Mouse (Mus musculus): ENCODE measurements around the gene Kctd10. TPM values are rescaled to one million over a fixed set of nuclear protein-coding genes. Genes with fewer than 3 reads are reported as not detected.

The Kctd10 gene
- polyA plus RNA-seq, 1 experiment from 2014 or later = 116 TPM

- H3K9ac ChIP-seq (ENCODE audit: low read length) = no peak overlapping the region
- WGBS = 86% methylated on average over 9 of the region's 9 CpGs
Observed at GRCm38 (mm10) chr5:114373581-114373980, 6.7 kb downstream of the Kctd10 start.

DNA sequence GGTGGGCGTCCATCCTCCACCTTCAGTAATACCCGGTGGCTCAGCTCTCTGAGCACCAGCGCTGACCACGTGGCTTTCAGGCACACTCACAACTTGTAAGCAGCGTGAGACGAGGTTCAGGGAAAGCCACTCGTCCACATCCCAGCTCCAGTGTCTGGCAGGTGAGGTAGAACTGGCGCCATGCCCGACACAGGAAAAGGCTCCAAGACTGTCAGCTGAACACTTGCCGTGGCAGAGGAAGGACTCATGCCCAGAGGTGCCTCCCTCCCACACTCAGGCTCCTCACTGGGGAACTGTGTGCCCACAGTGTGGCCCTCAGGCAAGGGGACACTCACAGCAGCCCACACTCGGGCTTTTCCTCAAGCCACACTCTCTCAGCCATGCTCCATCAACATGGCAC, 7.1 kb downstream of the Kctd10 start:
- H3K4me1 ChIP-seq (replicated peaks; ENCODE audit: control insufficient read depth, insufficient read depth, low read length) = peaks cover 77% of the 10 kb centered on the region
- H3K27me3 ChIP-seq (replicated peaks; ENCODE audit: control insufficient read depth, insufficient read depth, low read length) = no peaks in the 10 kb centered on the region
- DNase-seq (ENCODE audit: low spot score) (no peak), ATAC-seq (replicated peaks; ENCODE audit: low FRiP score, low TSS enrichment, low read depth) (no peak)
- H3K4me3 ChIP-seq (ENCODE audit: low read depth, low read length) = no peak overlapping the region
- no peak overlapping the region for H3K4me2 ChIP-seq (ENCODE audit: low read length)
- 68% methylated on average over 11 of the region's 11 CpGs for WGBS
- peaks cover 63% of the 10 kb centered on the region for H3K36me3 ChIP-seq (ENCODE audit: control insufficient read depth, insufficient read depth, low read length)
- no peaks in the 10 kb centered on the region for H3K9me3 ChIP-seq (ENCODE audit: control insufficient read depth, low read length)
- peak overlapping the region; percentile 93 for H3K27ac ChIP-seq (ENCODE audit: low read depth)
- H3K9ac ChIP-seq (ENCODE audit: low read length) = no peak overlapping the region

More at GRCm38 (mm10) chr5:114373581-114373980, 6.7 kb downstream of the Kctd10 start:
- Histone ChIP-seq H3K27me3 (replicated peaks; ENCODE audit: control insufficient read depth, insufficient read depth, low read length) (no peaks in the 10 kb centered on the region), H3K4me1 (replicated peaks; ENCODE audit: control insufficient read depth, insufficient read depth, low read length) (peaks cover 81% of the 10 kb centered on the region), H3K4me2 (ENCODE audit: low read length) (no peak overlapping the region), H3K27ac (ENCODE audit: low read depth) (no peak overlapping the region; the same call in 1 of the 2 replicates), H3K4me3 (ENCODE audit: low read depth, low read length) (no peak overlapping the region), H3K36me3 (ENCODE audit: control insufficient read depth, insufficient read depth, low read length) (peaks cover 59% of the 10 kb centered on the region), H3K9me3 (ENCODE audit: control insufficient read depth, low read length) (no peaks in the 10 kb centered on the region)
- DNase-seq (ENCODE audit: low spot score) (no peak), ATAC-seq (replicated peaks; ENCODE audit: low FRiP score, low TSS enrichment, low read depth) (no peak)

- H3K4me1 ChIP-seq (replicated peaks; ENCODE audit: control insufficient read depth, insufficient read depth, low read length) = peaks cover 71% of the 10 kb centered on the region
- H3K27me3 ChIP-seq (replicated peaks; ENCODE audit: control insufficient read depth, insufficient read depth, low read length) = no peaks in the 10 kb centered on the region
- no peak overlapping the region for H3K4me3 ChIP-seq (ENCODE audit: low read depth, low read length)
- H3K4me2 ChIP-seq (ENCODE audit: low read length) = peak overlapping the region; percentile 16; the same call in 1 of the 2 replicates
- 31% methylated on average over 11 of the region's 11 CpGs for WGBS
- peak overlapping the region; percentile 93 for H3K27ac ChIP-seq (ENCODE audit: low read depth)
- H3K9me3 ChIP-seq (ENCODE audit: control insufficient read depth, low read length) = no peaks in the 10 kb centered on the region
- DNase-seq (ENCODE audit: low spot score) (peak; percentile 61), ATAC-seq (replicated peaks; ENCODE audit: low FRiP score, low TSS enrichment, low read depth) (peak; percentile 34; the same call in 1 of the 2 replicates)
- peaks cover 70% of the 10 kb centered on the region for H3K36me3 ChIP-seq (ENCODE audit: control insufficient read depth, insufficient read depth, low read length)
- no peak overlapping the region for H3K9ac ChIP-seq (ENCODE audit: low read length)
Observed at GRCm38 (mm10) chr5:114372565-114372964, 7.7 kb downstream of the Kctd10 start.

DNA sequence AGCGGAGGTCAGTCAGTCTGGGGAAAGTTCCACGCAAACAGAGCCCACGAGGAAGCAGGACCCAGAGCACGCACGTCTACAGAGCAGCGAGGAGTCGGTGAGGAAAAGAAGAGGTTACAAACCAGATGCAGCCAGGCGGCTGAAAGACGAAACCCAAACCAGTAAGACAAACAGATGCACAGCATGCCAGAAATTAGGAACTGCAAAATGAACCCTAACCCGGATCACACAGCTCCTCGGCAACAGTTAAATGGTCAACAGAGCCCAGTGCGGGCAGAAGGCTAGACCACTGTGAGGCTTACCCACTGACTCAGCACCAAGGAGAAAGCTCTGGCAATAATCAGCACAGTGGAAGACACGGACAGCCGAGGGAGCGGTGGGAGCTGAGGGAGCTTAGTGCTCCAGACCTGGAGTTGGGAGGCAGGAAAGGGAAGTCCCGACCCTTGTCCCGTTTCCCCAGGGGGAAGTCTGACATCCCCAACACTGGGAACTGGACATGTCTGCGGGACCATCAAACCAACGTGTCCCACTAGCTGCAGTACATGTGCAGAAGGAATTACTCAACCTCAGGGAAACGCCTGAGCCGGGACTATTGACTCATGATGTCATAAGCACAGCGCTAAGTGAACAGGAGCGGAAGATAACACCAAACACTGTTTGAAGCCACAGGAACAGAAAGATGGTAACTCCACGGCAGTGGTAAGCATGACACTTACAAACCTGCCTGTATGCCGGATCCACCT, 8.4 kb downstream of the Kctd10 start:
- DNase-seq (ENCODE audit: low spot score) = peak; percentile 61
- Histone ChIP-seq H3K4me1 (replicated peaks; ENCODE audit: control insufficient read depth, insufficient read depth, low read length) (peaks cover 65% of the 10 kb centered on the region), H3K9ac (ENCODE audit: low read length) (0 out of 2 replicates have a peak overlapping the region, but pooled peaks have one; percentile 14), H3K9me3 (ENCODE audit: control insufficient read depth, low read length) (no peaks in the 10 kb centered on the region), H3K27me3 (replicated peaks; ENCODE audit: control insufficient read depth, insufficient read depth, low read length) (no peaks in the 10 kb centered on the region), H3K36me3 (ENCODE audit: control insufficient read depth, insufficient read depth, low read length) (peaks cover 76% of the 10 kb centered on the region), H3K4me2 (ENCODE audit: low read length) (peak overlapping the region; percentile 16), H3K4me3 (ENCODE audit: low read depth, low read length) (no peak overlapping the region), H3K27ac (ENCODE audit: low read depth) (peak overlapping the region; percentile 93)
- no peak for ATAC-seq (replicated peaks; ENCODE audit: low FRiP score, low TSS enrichment, low read depth)
- 40% methylated on average over 25 of the region's 25 CpGs for WGBS

DNA sequence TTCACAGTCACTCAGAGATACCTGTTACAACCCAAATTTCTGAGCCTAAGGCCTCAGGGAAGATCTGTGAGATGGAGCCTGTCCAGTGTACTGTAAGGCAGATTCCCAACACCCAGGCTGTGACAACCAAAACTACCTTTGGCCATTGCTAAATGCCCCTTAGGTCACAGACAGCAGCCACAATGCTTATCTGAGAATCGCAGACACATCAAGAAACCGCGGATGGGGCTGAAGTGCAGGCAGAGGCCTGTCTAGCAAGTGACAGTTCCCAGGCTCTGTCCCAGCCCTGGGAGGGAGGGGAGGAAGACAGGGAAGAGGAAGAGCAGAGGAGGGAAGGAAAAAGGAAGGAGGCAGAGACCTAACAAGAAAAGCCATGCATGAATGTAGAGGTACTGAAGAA, 9.0 kb downstream of the Kctd10 start:
- Histone ChIP-seq H3K4me2 (ENCODE audit: low read length) (peak overlapping the region; percentile 16), H3K4me1 (replicated peaks; ENCODE audit: control insufficient read depth, insufficient read depth, low read length) (peaks cover 61% of the 10 kb centered on the region), H3K9ac (ENCODE audit: low read length) (peak overlapping the region; percentile 14; the same call in 1 of the 2 replicates), H3K36me3 (ENCODE audit: control insufficient read depth, insufficient read depth, low read length) (peaks cover 82% of the 10 kb centered on the region), H3K9me3 (ENCODE audit: control insufficient read depth, low read length) (no peaks in the 10 kb centered on the region), H3K27me3 (replicated peaks; ENCODE audit: control insufficient read depth, insufficient read depth, low read length) (no peaks in the 10 kb centered on the region), H3K4me3 (ENCODE audit: low read depth, low read length) (no peak overlapping the region), H3K27ac (ENCODE audit: low read depth) (peak overlapping the region; percentile 93)
- DNase-seq (ENCODE audit: low spot score) (no peak), ATAC-seq (replicated peaks; ENCODE audit: low FRiP score, low TSS enrichment, low read depth) (no peak)
- WGBS = 31% methylated on average over 3 of the region's 3 CpGs

- Histone ChIP-seq H3K4me3 (ENCODE audit: low read depth, low read length) (no peak overlapping the region), H3K4me1 (replicated peaks; ENCODE audit: control insufficient read depth, insufficient read depth, low read length) (peaks cover 55% of the 10 kb centered on the region), H3K27me3 (replicated peaks; ENCODE audit: control insufficient read depth, insufficient read depth, low read length) (no peaks in the 10 kb centered on the region), H3K9ac (ENCODE audit: low read length) (peak overlapping the region; percentile 30; the same call in 1 of the 2 replicates), H3K36me3 (ENCODE audit: control insufficient read depth, insufficient read depth, low read length) (peaks cover 91% of the 10 kb centered on the region), H3K9me3 (ENCODE audit: control insufficient read depth, low read length) (no peaks in the 10 kb centered on the region), H3K4me2 (ENCODE audit: low read length) (peak overlapping the region; percentile 8; the same call in 1 of the 2 replicates), H3K27ac (ENCODE audit: low read depth) (peak overlapping the region; percentile 93)
- 32% methylated on average over 9 of the region's 9 CpGs for WGBS
- no peak; the same call in 1 of the 2 replicates for ATAC-seq (replicated peaks; ENCODE audit: low FRiP score, low TSS enrichment, low read depth)
- peak; percentile 60 for DNase-seq (ENCODE audit: low spot score)
Observed at GRCm38 (mm10) chr5:114370371-114370776, 9.9 kb downstream of the Kctd10 start.

GRCm38 (mm10) chr5:114369921-114370320, 10.4 kb downstream of the Kctd10 start:
- Histone ChIP-seq H3K4me1 (replicated peaks; ENCODE audit: control insufficient read depth, insufficient read depth, low read length) (peaks cover 53% of the 10 kb centered on the region), H3K9me3 (ENCODE audit: control insufficient read depth, low read length) (no peaks in the 10 kb centered on the region), H3K27ac (ENCODE audit: low read depth) (peak overlapping the region; percentile 93), H3K27me3 (replicated peaks; ENCODE audit: control insufficient read depth, insufficient read depth, low read length) (no peaks in the 10 kb centered on the region), H3K4me3 (ENCODE audit: low read depth, low read length) (no peak overlapping the region), H3K4me2 (ENCODE audit: low read length) (no peak overlapping the region), H3K36me3 (ENCODE audit: control insufficient read depth, insufficient read depth, low read length) (peaks cover 91% of the 10 kb centered on the region), H3K9ac (ENCODE audit: low read length) (peak overlapping the region; percentile 8; the same call in 1 of the 2 replicates)
- DNase-seq (ENCODE audit: low spot score) (no peak), ATAC-seq (replicated peaks; ENCODE audit: low FRiP score, low TSS enrichment, low read depth) (no peak)
- 68% methylated on average over 9 of the region's 9 CpGs for WGBS

GRCm38 (mm10) chr5:114368803-114369496, 11.4 kb downstream of the Kctd10 start:
- Histone ChIP-seq H3K27ac (ENCODE audit: low read depth) (peak overlapping the region; percentile 93), H3K4me3 (ENCODE audit: low read depth, low read length) (no peak overlapping the region), H3K27me3 (replicated peaks; ENCODE audit: control insufficient read depth, insufficient read depth, low read length) (no peaks in the 10 kb centered on the region), H3K4me1 (replicated peaks; ENCODE audit: control insufficient read depth, insufficient read depth, low read length) (peaks cover 46% of the 10 kb centered on the region), H3K36me3 (ENCODE audit: control insufficient read depth, insufficient read depth, low read length) (peaks cover 91% of the 10 kb centered on the region), H3K9me3 (ENCODE audit: control insufficient read depth, low read length) (no peaks in the 10 kb centered on the region), H3K9ac (ENCODE audit: low read length) (no peak overlapping the region), H3K4me2 (ENCODE audit: low read length) (no peak overlapping the region)
- WGBS = 86% methylated on average over 16 of the region's 16 CpGs
- no peak for ATAC-seq (replicated peaks; ENCODE audit: low FRiP score, low TSS enrichment, low read depth)
- no peak for DNase-seq (ENCODE audit: low spot score)
